Mouse (Mus musculus) layer of hippocampus, adult 9-10 months (tissue): ENCODE measurements at regions not wholly inside any gene's neighbourhood (a gene's known extent, or its start where the extent isn't known, plus 50 kb on each side); places are given as distances from the start of the nearest gene placed in this dataset.

Source experiments
- DNase-seq: peaks from one replicate; pipeline ENCODE4 v3.0.0; 2022; ENCODE audit warnings: low spot score

DNA sequence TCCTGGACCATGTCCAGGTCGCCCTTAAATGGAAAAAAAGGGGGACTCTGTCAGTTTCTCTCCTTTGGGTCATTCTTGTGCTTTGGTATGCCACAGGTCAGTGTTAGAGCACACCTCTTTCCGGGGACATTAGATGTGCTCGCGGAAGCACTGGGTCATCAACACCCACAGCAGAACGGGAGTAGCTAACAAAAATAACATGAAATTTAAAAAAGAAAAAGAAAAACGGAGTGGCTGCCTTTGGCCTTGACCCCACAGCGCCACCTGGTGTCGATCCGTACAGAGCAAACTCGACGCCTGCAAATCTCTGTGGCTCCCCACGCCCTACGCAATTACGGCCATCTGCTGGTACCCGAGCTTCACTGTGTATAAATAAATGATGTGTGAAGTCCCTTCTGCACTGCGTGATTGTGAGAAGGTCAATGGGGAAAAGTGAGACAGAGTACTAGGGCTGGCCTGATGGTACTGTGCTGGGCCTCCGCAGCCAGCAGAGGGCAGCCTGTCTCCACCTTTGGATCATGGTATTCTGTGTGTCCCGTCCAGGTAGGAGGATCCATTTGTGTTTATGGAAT lies 99.0 kb upstream of the Slc7a12 start:
- DNase-seq = peak; percentile 29

DNA sequence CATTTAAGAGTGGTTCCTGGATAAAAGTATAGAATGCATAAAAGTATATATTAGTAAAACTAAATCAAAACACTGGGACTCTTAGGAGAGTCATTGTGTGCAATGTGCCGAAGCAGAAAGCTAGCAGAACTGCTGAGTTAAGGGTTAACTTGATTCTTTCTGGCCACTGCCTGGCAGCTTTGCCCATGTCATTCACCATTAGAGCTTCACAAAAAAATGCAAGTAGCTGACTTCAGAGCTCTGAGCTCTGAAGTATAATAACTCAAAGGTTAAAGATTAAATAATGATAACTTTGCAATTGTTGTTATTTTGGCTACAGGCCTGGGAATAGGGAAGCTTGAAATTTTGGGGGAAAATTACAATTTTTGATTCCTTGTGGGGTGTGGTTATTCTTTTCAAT lies 89.8 kb upstream of the Slc7a12 start:
- DNase-seq = no peak

- DNase-seq = no peak
Observed at GRCm38 (mm10) chr3:14398676-14399075, 81.8 kb upstream of the Slc7a12 start.

DNA sequence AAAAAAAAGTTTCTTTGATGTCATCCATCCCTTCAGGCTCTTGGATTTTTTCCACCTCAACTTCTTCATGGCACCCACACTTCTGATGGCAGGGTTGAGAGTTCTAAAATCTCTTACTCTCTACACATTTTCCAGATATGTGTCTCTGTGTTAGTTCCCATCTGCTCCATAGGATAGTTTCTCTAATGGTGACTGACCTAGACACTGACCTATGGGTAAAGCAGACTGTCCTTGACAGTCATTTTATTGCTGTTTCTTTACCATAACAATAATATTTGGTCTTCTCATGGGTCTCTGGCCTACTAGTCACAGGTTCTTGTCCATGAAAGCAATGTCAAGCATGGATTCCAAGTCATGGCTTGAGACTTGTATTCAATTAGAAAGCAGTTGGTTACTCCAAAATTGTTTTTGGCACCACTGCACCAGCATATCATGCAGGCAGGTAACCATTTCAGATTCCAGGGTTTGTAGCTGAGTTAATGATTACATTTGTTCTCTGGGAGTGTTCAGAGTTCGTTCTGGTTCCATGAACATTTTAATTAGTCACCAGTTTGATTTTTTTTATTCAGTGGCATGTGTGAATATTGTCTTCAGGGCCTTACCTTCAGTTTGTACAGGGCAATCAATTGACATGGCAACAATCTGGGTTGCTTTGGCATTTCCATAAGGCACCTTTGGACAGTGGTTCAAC lies 71.9 kb upstream of the Slc7a12 start:
- no peak for DNase-seq
